Mouse (Mus musculus) olfactory bulb, adult 2 months (tissue): ENCODE measurements around the gene E2f4.

Experiments
- CTCF ChIP-seq: fragments of 200-500 bp; IDR thresholded peaks from 2 replicates; pipeline ENCODE4 v1.5.1; 2012; ENCODE audit warnings: low read depth, mild to moderate bottlenecking, low read length, moderate library complexity; ENCODE audit not compliant: insufficient read depth
- POLR2A ChIP-seq: fragments of 200-500 bp; IDR thresholded peaks from 2 replicates; pipeline ENCODE4 v1.6.1; 2012; ENCODE audit warnings: mild to moderate bottlenecking, low read depth, low read length, moderate library complexity; ENCODE audit not compliant: insufficient read depth

DNA sequence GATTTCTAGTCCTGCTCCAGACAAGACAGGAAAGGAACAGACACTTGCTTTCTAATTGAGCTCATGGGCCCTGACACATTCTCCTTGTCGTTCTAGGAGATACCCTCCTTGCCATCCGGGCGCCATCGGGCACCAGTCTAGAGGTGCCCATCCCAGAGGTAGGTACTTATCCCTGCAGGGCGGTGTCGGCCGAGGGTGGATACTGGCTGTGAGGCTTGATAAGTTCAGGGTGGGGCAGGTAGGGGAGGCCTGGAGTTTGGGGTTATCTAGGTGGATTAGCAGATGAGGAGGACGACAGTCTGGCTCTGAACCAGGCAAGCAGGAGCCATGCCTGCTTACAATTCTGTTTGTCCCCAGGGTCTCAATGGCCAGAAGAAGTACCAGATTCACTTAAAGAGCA lies 2.5 kb downstream of the E2f4 start:
- no peak for TF ChIP-seq POLR2A
- no peak for TF ChIP-seq CTCF
